Mouse (Mus musculus) midbrain, embryonic 15.5 days (tissue): ENCODE results near the gene Cenpi. TPM values are rescaled to one million over a fixed set of nuclear protein-coding genes. Genes with fewer than 3 reads are reported as not detected.
A peak's percentile ranks its signal among the peaks of the same experiment; 100 is the strongest.

ENCODE experiments used
- ATAC-seq: fragments of 200-750 bp; cut with Nextera tagmentation; replicated peaks from 2 replicates; pipeline ENCODE4 v1.8.0; 2017; ENCODE audit warnings: moderate TSS enrichment
- H3K27ac ChIP-seq: fragments of 300-500 bp; sonication (generic); 2 replicates; pipeline ENCODE4 v1.5.1; 2015; ENCODE audit warnings: mild to moderate bottlenecking, inconsistent platforms
- H3K27me3 ChIP-seq: fragments of 300-500 bp; sonication (generic); replicated peaks from 2 replicates; pipeline ENCODE4 v1.6.1; 2015; ENCODE audit warnings: inconsistent platforms
- H3K36me3 ChIP-seq: fragments of 300-500 bp; sonication (generic); replicated peaks from 2 replicates; pipeline ENCODE4 v1.6.1; 2015; ENCODE audit warnings: inconsistent platforms
- H3K4me1 ChIP-seq: fragments of 300-500 bp; sonication (generic); 2 replicates; pipeline ENCODE4 v1.6.1; 2015; ENCODE audit warnings: inconsistent platforms
- H3K4me2 ChIP-seq: fragments of 300-500 bp; sonication (generic); 2 replicates; pipeline ENCODE4 v1.6.1; 2015; ENCODE audit warnings: inconsistent platforms, mild to moderate bottlenecking, moderate library complexity
- H3K4me3 ChIP-seq: fragments of 300-500 bp; sonication (generic); 2 replicates; pipeline ENCODE4 v1.5.1; 2015; ENCODE audit warnings: mild to moderate bottlenecking, inconsistent platforms
- H3K9ac ChIP-seq: fragments of 300-500 bp; sonication (generic); 2 replicates; pipeline ENCODE4 v1.6.1; 2015; ENCODE audit warnings: mild to moderate bottlenecking, inconsistent platforms
- H3K9me3 ChIP-seq: fragments of 300-500 bp; sonication (generic); 2 replicates; pipeline ENCODE4 v1.6.1; 2016; ENCODE audit warnings: inconsistent platforms
- WGBS: fragments of 180-500 bp; shearing (Covaris S2); methylation state at CpG from one replicate; pipeline ENCODE4 v1.1.7; 2015; ENCODE audit warnings: mixed read lengths; 5-methylcytosine and 5-hydroxymethylcytosine counted together
- polyA plus RNA-seq: library from polyadenylated mRNA; unstranded; fragments of >200 nt; fragmentation: Nextera tagmentation; extraction: Ambion mirVana; gene quantifications from 2 replicates; pipeline ENCODE4 v1.2.1, GENCODE M21; 2015

Cenpi gene
- 5.2 and 6.3 TPM in 2 replicates for polyA plus RNA-seq

- Histone ChIP-seq H3K4me2 (peak within 1 kb of the TSS; percentile 53), H3K27ac (peak within 1 kb of the TSS; percentile 50), H3K9ac (no peak within 1 kb of the TSS; the same call in 1 of the 2 replicates), H3K4me1 (peaks cover 5% of the 10 kb centered on the region; the same call in 1 of the 2 replicates), H3K27me3 (no peaks in the 10 kb centered on the region), H3K36me3 (no peaks in the 10 kb centered on the region), H3K4me3 (peak within 1 kb of the TSS; percentile 41), H3K9me3 (no peaks in the 10 kb centered on the region)
- WGBS, result 28% methylated on average over 36 of the region's 36 CpGs
- ATAC-seq, result peak; percentile 98
Observed at GRCm38 (mm10) chrX:134307534-134308274, at the start of gene Cenpi. Gene Cenpi, plus strand, starts transcription at chrX:134308084.

GRCm38 (mm10) chrX:134261191-134261590 lies 46.7 kb upstream of the Cenpi start:
- H3K4me2 ChIP-seq, result no peak overlapping the region
- H3K9me3 ChIP-seq, result no peaks in the 10 kb centered on the region

GRCm38 (mm10) chrX:134262129-134262528 lies 45.8 kb upstream of the Cenpi start:
- no peak overlapping the region for H3K4me2 ChIP-seq
- H3K4me3 ChIP-seq, result no peak overlapping the region
- H3K4me1 ChIP-seq, result no peaks in the 10 kb centered on the region
- H3K27ac ChIP-seq, result 0 out of 2 replicates have a peak overlapping the region, but pooled peaks have one; percentile 38
- 63% methylated on average over 11 of the region's 11 CpGs for WGBS
- no peaks in the 10 kb centered on the region for H3K27me3 ChIP-seq
- no peaks in the 10 kb centered on the region for H3K36me3 ChIP-seq
- peak; percentile 81 for ATAC-seq
- H3K9ac ChIP-seq, result no peak overlapping the region
- H3K9me3 ChIP-seq, result no peaks in the 10 kb centered on the region

More at GRCm38 (mm10) chrX:134261191-134261590, 46.7 kb upstream of the Cenpi start:
- Histone ChIP-seq H3K9ac (no peak overlapping the region), H3K36me3 (no peaks in the 10 kb centered on the region), H3K27me3 (no peaks in the 10 kb centered on the region), H3K4me1 (no peaks in the 10 kb centered on the region), H3K27ac (no peak overlapping the region), H3K4me3 (no peak overlapping the region)
- WGBS, result 48% methylated on average over 5 of the region's 5 CpGs
- no peak for ATAC-seq

GRCm38 (mm10) chrX:134275715-134276114 lies 32.2 kb upstream of the Cenpi start:
- Histone ChIP-seq H3K4me1 (no peaks in the 10 kb centered on the region; the same call in 1 of the 2 replicates), H3K9me3 (no peaks in the 10 kb centered on the region), H3K4me2 (no peak overlapping the region), H3K27ac (no peak overlapping the region), H3K36me3 (no peaks in the 10 kb centered on the region), H3K27me3 (no peaks in the 10 kb centered on the region; the same call in 1 of the 2 replicates), H3K9ac (no peak overlapping the region), H3K4me3 (no peak overlapping the region)
- WGBS, result 25% methylated on average over 6 of the region's 6 CpGs
- ATAC-seq, result no peak

DNA sequence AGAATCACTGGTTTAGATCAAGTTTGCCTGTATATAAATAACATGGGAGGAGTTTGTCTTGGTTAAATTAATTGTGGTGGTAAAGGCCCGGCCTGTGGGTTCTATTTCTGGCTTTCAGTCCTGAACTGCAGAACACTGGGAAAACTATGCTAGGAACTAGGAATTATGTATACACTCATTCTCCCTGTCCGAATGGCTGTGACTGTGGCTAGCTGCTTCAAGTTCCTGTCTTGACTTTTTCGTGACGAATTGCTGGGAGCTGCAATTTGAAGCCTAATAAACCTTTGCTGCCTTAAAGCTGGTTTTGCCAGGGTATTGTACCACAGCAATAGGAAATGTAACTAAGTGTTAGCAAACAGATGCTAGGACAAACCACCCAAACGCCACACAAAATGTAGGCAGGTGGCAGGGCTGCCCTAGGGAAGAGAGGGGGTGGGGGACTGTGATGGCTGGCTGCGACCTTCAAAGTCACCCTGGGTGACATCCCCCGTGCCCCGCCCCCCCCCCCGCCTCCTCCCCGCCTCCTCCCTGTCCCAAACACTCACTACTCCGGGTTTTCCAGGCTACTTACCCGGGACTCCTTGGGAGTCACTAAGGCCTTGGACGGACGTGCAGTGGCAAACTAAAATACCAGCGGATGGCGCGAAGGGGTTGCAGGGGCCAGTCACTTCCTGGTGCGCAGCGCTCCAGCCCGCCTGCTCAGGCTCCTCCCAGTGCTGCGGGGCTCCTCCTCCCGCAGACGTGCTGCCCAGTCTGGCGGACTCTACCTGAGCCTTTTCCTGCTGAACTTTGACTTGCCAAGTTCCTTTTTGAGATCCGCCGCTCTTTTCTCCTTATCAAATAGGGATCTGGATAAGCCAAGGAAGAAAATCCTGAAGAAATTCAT lies 31.4 kb upstream of the Cenpi start, which contains the start of gene Trmt2b:
Gene Trmt2b (minus strand): TSS at position 710 of the 886 bp plus-strand sequence.
- Histone ChIP-seq H3K27ac (no peak within 1 kb of the TSS), H3K4me2 (peak within 1 kb of the TSS; percentile 57), H3K4me3 (peak within 1 kb of the TSS; percentile 41), H3K4me1 (no peaks in the 10 kb centered on the region; the same call in 1 of the 2 replicates), H3K9ac (no peak within 1 kb of the TSS), H3K9me3 (no peaks in the 10 kb centered on the region), H3K27me3 (no peaks in the 10 kb centered on the region; the same call in 1 of the 2 replicates), H3K36me3 (no peaks in the 10 kb centered on the region)
- 28% methylated on average over 19 of the region's 26 CpGs for WGBS
- peak; percentile 83 for ATAC-seq

GRCm38 (mm10) chrX:134280531-134280930 lies 27.4 kb upstream of the Cenpi start:
- Histone ChIP-seq H3K36me3 (no peaks in the 10 kb centered on the region), H3K4me3 (no peak overlapping the region), H3K4me2 (no peak overlapping the region), H3K9ac (no peak overlapping the region), H3K9me3 (no peaks in the 10 kb centered on the region), H3K4me1 (no peaks in the 10 kb centered on the region; the same call in 1 of the 2 replicates), H3K27ac (no peak overlapping the region), H3K27me3 (no peaks in the 10 kb centered on the region; the same call in 1 of the 2 replicates)
- ATAC-seq, result no peak
- 89% methylated on average over 3 of the region's 3 CpGs for WGBS

- no peaks in the 10 kb centered on the region for H3K9me3 ChIP-seq
Observed at GRCm38 (mm10) chrX:134285102-134285501, 22.8 kb upstream of the Cenpi start.

DNA sequence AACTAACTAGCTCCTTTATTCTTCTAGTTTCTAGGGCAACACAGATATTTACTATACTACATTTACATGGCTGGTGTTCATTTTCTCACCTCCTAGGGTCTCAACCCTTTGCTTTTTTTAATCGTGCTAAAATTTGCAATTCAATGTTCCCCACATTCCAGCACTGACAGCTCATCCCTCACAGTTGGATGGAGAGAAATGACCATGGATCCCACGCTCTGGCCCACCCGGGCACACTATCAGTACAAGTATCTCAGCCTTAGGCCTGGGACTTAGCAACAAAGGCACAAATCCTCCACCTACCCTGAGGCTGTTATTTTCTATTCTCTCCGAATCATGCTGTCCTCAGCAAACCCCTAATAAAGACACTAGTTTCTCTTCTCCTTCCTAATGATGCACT lies 22.1 kb upstream of the Cenpi start:
- ATAC-seq, result no peak; the same call in 1 of the 2 replicates
- H3K27ac ChIP-seq, result 0 out of 2 replicates have a peak overlapping the region, but pooled peaks have one; percentile 25

More at GRCm38 (mm10) chrX:134285102-134285501, 22.8 kb upstream of the Cenpi start:
- H3K4me2 ChIP-seq, result no peak overlapping the region
- no peak overlapping the region for H3K9ac ChIP-seq
- H3K27me3 ChIP-seq, result no peaks in the 10 kb centered on the region
- H3K27ac ChIP-seq, result 0 out of 2 replicates have a peak overlapping the region, but pooled peaks have one; percentile 25
- no peaks in the 10 kb centered on the region for H3K36me3 ChIP-seq
- ATAC-seq, result no peak
- H3K4me3 ChIP-seq, result no peak overlapping the region
- WGBS, result 74% methylated on average over 2 of the region's 2 CpGs
- H3K4me1 ChIP-seq, result no peaks in the 10 kb centered on the region

GRCm38 (mm10) chrX:134287305-134287704 lies 20.6 kb upstream of the Cenpi start:
- WGBS, result 93% methylated on average over 2 of the region's 2 CpGs
- H3K9ac ChIP-seq, result no peak overlapping the region
- H3K4me3 ChIP-seq, result no peak overlapping the region
- ATAC-seq, result no peak
- no peak overlapping the region for H3K27ac ChIP-seq
- H3K9me3 ChIP-seq, result no peaks in the 10 kb centered on the region
- no peak overlapping the region for H3K4me2 ChIP-seq
- no peaks in the 10 kb centered on the region; the same call in 1 of the 2 replicates for H3K27me3 ChIP-seq
- H3K4me1 ChIP-seq, result no peaks in the 10 kb centered on the region
- H3K36me3 ChIP-seq, result no peaks in the 10 kb centered on the region

More for the DNA sequence above, 22.1 kb upstream of the Cenpi start:
- Histone ChIP-seq H3K9ac (no peak overlapping the region), H3K4me3 (no peak overlapping the region), H3K36me3 (no peaks in the 10 kb centered on the region), H3K9me3 (no peaks in the 10 kb centered on the region), H3K4me1 (no peaks in the 10 kb centered on the region), H3K27me3 (no peaks in the 10 kb centered on the region), H3K4me2 (no peak overlapping the region)
- WGBS, result 34% methylated on average over 4 of the region's 4 CpGs

- no peaks in the 10 kb centered on the region for H3K9me3 ChIP-seq
- H3K4me3 ChIP-seq, result peak overlapping the region; percentile 57
- no peaks in the 10 kb centered on the region for H3K36me3 ChIP-seq
- peak overlapping the region; percentile 62 for H3K9ac ChIP-seq
- peak overlapping the region; percentile 85 for H3K27ac ChIP-seq
- no peaks in the 10 kb centered on the region; the same call in 1 of the 2 replicates for H3K27me3 ChIP-seq
- H3K4me1 ChIP-seq, result 0 out of 2 replicates have a peak, but pooled peaks cover 2% of the 10 kb centered on the region
- peak; percentile 51 for ATAC-seq
- WGBS, result 37% methylated on average over 9 of the region's 9 CpGs
- peak overlapping the region; percentile 52 for H3K4me2 ChIP-seq
Observed at GRCm38 (mm10) chrX:134296301-134296700, 11.6 kb upstream of the Cenpi start.

DNA sequence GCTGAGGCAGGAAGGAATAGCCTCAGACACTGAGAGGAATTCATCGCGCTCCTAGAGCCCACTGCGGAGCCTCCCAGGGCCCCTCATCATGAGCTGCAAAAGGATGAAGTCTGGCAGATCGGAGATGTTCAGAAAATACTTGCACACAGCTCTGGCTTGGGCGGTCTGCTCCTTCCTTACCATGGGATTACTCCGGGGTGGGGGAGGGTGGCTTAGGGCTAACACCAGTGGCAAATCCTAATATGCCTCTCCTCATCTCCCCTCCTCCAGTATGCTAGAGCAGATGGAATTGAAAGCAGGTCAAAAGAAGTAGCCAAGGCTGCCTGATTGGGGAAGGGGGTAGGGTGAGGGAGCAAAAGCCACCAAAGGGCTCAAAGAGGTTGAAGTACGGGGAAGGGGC lies 11.1 kb upstream of the Cenpi start:
- WGBS, result 23% methylated on average over 7 of the region's 7 CpGs
- Histone ChIP-seq H3K9me3 (no peaks in the 10 kb centered on the region), H3K4me2 (peak overlapping the region; percentile 52), H3K27me3 (no peaks in the 10 kb centered on the region; the same call in 1 of the 2 replicates), H3K27ac (peak overlapping the region; percentile 85), H3K9ac (peak overlapping the region; percentile 62), H3K4me1 (0 out of 2 replicates have a peak, but pooled peaks cover 2% of the 10 kb centered on the region), H3K4me3 (peak overlapping the region; percentile 57), H3K36me3 (no peaks in the 10 kb centered on the region)
- ATAC-seq, result peak; percentile 48
